Mouse (Mus musculus): ENCODE measurements around the gene Ank2. TPM values are rescaled to one million over a fixed set of nuclear protein-coding genes. Genes with fewer than 3 reads are reported as not detected.
A peak's percentile ranks its signal among the peaks of the same experiment; 100 is the strongest.
"Not testable (repeated sequence)": the region's sequence is repeated elsewhere in the genome, so short reads cannot be mapped to it uniquely, and the experiment has no call there.

Ank2 gene
- polyA plus RNA-seq, 1 experiment from 2014 or later = 32.2 TPM

GRCm38 (mm10) chr3:127513699-127514098 lies 14.5 kb upstream of the Ank2 start:
- Histone ChIP-seq H3K27me3 (replicated peaks; ENCODE audit: low read depth, poor library complexity, severe bottlenecking) (no peaks in the 10 kb centered on the region), H3K27ac (replicated peaks) (no peak overlapping the region), H3K36me3 (replicated peaks) (no peaks in the 10 kb centered on the region), H3K4me1 (no peaks in the 10 kb centered on the region), H3K4me3 (no peak overlapping the region), H3K9me3 (no peaks in the 10 kb centered on the region)
- WGBS = 81% methylated on average over 2 of the region's 2 CpGs
- DNase-seq (ENCODE audit: low spot score) = no peak

- DNase-seq (ENCODE audit: low spot score) = no peak
- H3K36me3 ChIP-seq (replicated peaks) = no peaks in the 10 kb centered on the region
- 76% methylated on average over 15 of the region's 15 CpGs for WGBS
These were observed 13.7 kb upstream of the Ank2 start for GRCm38 (mm10) chr3:127512794-127513335.

DNA sequence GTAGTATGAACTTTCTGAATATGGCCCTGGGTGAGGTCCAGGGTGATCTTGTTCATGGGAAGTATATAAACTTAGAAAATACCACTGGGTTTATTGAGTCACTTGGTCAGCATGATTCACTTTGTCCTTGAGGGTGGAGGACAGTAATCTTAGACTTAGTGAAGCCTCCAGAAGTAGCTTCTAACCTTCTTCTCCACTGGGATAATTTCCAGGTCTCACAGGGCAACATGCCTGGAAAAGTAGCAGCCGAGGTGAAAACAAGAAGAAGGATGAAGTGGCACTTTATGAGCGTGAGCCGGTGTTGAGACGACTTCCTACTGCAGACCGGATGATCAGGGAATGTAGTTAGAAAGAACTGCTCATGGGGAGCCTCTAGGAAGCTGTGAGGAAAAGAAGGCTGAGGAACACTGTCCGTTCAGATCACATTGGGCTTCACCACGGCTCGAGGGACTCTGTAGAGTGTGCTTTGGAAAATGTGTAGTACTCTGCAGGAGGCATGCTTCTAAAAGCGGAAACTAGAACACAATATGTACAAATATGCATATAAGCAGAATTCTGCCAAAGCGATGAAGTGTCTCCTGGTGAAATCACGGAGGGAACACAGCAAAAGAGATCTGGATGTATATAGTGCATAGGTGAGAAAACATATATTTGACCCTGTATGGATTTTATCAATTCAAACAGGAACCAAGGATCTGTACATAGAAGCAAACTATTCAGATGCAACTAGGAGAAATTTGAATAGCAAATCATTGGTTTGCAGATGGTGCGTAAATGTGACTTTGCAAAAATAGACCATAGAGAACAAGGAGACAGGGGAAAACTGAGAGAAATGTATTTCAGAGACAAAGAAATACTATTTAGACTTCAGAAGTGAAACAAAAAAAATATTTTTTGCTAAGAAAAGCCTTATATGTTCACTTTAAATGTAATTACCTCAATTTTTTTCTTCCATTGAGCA lies 12.9 kb upstream of the Ank2 start:
- WGBS = 87% methylated on average over 12 of the region's 12 CpGs
- Histone ChIP-seq H3K4me1 (no peaks in the 10 kb centered on the region), H3K27ac (replicated peaks) (no peak overlapping the region), H3K4me3 (no peak overlapping the region), H3K27me3 (replicated peaks; ENCODE audit: low read depth, poor library complexity, severe bottlenecking) (no peaks in the 10 kb centered on the region), H3K9me3 (no peaks in the 10 kb centered on the region), H3K36me3 (replicated peaks) (no peaks in the 10 kb centered on the region)
- DNase-seq (ENCODE audit: low spot score) = no peak

More at GRCm38 (mm10) chr3:127512794-127513335, 13.7 kb upstream of the Ank2 start:
- no peak overlapping the region for H3K4me3 ChIP-seq
- no peaks in the 10 kb centered on the region for H3K9me3 ChIP-seq
- H3K4me1 ChIP-seq = no peaks in the 10 kb centered on the region
- no peaks in the 10 kb centered on the region for H3K27me3 ChIP-seq (replicated peaks; ENCODE audit: low read depth, poor library complexity, severe bottlenecking)
- no peak overlapping the region for H3K27ac ChIP-seq (replicated peaks)

GRCm38 (mm10) chr3:127507878-127508783 lies 9.0 kb upstream of the Ank2 start:
- no peaks in the 10 kb centered on the region for H3K27me3 ChIP-seq (replicated peaks; ENCODE audit: low read depth, poor library complexity, severe bottlenecking)
- DNase-seq (ENCODE audit: low spot score) = no peak
- H3K9me3 ChIP-seq = no peaks in the 10 kb centered on the region
- no peaks in the 10 kb centered on the region for H3K4me1 ChIP-seq
- H3K36me3 ChIP-seq (replicated peaks) = no peaks in the 10 kb centered on the region
- no peak overlapping the region for H3K4me3 ChIP-seq
- WGBS = 84% methylated on average over 15 of the region's 15 CpGs
- H3K27ac ChIP-seq (replicated peaks) = no peak overlapping the region

DNA sequence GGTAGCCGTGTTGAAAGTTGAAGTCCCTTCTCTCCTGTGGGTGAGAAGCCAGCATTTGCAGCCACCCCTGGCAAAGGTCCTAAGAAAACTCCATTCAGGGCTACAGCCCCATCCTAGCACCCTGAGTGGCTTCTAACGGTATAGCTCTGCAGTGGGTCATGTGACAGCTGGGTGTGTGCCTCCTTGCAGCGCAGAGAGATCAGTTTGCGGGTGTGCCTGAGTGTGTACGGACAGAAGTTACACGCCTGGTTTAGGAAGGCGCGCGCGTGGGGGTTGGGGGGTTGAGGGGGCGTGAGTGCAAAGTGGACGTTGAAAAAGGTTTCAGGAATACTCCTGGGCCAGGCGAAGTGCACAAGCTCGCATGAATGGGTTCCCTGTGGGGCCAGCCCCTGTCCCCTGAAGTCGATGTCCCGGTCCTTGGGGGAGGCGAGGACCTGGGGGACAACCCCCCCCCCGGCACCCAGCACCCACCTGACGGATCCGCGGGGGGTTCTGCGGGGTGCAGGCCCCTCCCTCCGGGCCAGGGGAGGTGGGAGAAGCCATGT lies 881 bp downstream of the Ank2 start:
- Histone ChIP-seq H3K27ac (replicated peaks) (peak overlapping the region; percentile 75), H3K4me1 (peaks cover 16% of the 10 kb centered on the region), H3K4me3 (peak overlapping the region; percentile 74), H3K27me3 (replicated peaks; ENCODE audit: low read depth, poor library complexity, severe bottlenecking) (peaks cover 44% of the 10 kb centered on the region), H3K36me3 (replicated peaks) (no peaks in the 10 kb centered on the region), H3K9me3 (no peaks in the 10 kb centered on the region)
- peak; percentile 28 for DNase-seq (ENCODE audit: low spot score)
- 3% methylated on average over 23 of the region's 23 CpGs for WGBS

DNA sequence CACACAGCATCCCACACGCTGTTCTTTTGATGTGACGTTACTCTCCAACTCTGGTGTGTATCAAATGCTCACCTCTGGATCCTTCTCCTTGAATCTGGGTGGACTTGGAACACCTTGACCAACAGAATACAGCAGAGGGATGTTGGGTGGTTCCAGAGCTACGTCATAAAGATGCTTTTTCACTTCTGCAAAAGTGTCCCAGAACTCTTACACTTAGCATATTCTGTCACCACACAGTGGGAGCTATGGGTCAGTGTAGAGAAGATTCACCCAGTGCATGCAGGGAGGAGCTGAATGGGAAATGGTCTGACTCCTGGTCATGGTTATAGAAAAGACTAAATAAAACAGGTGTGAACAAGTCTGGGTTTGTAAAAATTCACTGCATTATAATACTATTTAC lies 6.5 kb downstream of the Ank2 start:
- 90% methylated on average over 3 of the region's 3 CpGs for WGBS

GRCm38 (mm10) chr3:127487302-127487701 lies 11.8 kb downstream of the Ank2 start:
- WGBS = 85% methylated on average over 7 of the region's 7 CpGs

More for the DNA sequence above, 6.5 kb downstream of the Ank2 start:
- Histone ChIP-seq H3K27me3 (replicated peaks; ENCODE audit: low read depth, poor library complexity, severe bottlenecking) (peaks cover 7% of the 10 kb centered on the region), H3K4me1 (no peaks in the 10 kb centered on the region), H3K4me3 (no peak overlapping the region), H3K9me3 (no peaks in the 10 kb centered on the region), H3K36me3 (replicated peaks) (no peaks in the 10 kb centered on the region), H3K27ac (replicated peaks) (no peak overlapping the region)
- no peak for DNase-seq (ENCODE audit: low spot score)

DNA sequence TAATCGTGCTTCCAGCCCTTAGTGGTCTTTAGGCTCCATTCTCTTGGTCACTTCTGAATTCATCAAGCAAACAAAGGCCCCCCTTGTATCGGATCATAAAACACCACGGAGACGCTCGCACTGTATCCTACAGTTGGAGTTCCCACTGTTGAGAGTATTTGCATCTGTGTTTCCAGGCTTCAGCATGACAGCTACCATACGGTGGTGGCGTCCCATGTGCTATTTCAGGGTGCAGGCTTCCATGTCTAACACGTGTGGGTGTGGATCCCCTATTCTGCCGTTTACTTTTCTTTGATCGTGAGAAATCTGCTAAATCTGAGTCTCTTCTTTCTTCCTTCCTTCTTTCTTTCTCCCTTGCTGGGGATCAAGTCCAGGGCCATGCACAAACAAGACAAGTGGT lies 14.0 kb downstream of the Ank2 start:
- no peak for DNase-seq (ENCODE audit: low spot score)
- Histone ChIP-seq H3K27me3 (replicated peaks; ENCODE audit: low read depth, poor library complexity, severe bottlenecking) (no peaks in the 10 kb centered on the region), H3K9me3 (no peaks in the 10 kb centered on the region), H3K4me3 (no peak overlapping the region), H3K27ac (replicated peaks) (no peak overlapping the region), H3K36me3 (replicated peaks) (no peaks in the 10 kb centered on the region), H3K4me1 (no peaks in the 10 kb centered on the region)
- 79% methylated on average over 10 of the region's 10 CpGs for WGBS

More at GRCm38 (mm10) chr3:127487302-127487701, 11.8 kb downstream of the Ank2 start:
- Histone ChIP-seq H3K9me3 (no peaks in the 10 kb centered on the region), H3K4me1 (no peaks in the 10 kb centered on the region), H3K4me3 (no peak overlapping the region), H3K27ac (replicated peaks) (no peak overlapping the region), H3K27me3 (replicated peaks; ENCODE audit: low read depth, poor library complexity, severe bottlenecking) (no peaks in the 10 kb centered on the region), H3K36me3 (replicated peaks) (no peaks in the 10 kb centered on the region)
- no peak for DNase-seq (ENCODE audit: low spot score)

DNA sequence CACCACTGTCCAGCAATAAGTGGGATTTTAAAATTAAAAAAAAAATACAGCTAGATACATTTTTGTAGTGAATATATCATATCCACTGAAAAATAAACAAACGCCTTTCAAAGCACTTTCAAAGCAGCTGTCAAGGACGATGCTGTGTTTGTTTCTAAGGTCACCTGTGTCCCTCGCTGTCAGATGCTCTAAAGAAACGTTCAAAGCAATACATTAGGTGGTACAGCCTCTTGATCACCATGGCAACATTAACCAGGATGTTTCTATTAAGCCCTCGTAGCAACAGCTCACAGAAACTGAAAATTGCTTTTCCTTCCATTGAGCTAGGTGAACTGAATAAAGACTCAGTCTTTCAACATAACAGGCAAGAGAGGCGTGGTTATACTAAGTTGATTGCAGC lies 17.5 kb downstream of the Ank2 start:
- Histone ChIP-seq H3K27ac (replicated peaks) (no peak overlapping the region), H3K4me1 (no peaks in the 10 kb centered on the region), H3K36me3 (replicated peaks) (no peaks in the 10 kb centered on the region), H3K27me3 (replicated peaks; ENCODE audit: low read depth, poor library complexity, severe bottlenecking) (no peaks in the 10 kb centered on the region), H3K9me3 (no peaks in the 10 kb centered on the region), H3K4me3 (no peak overlapping the region)
- 80% methylated on average over 6 of the region's 6 CpGs for WGBS
- DNase-seq (ENCODE audit: low spot score) = no peak

GRCm38 (mm10) chr3:127480369-127480768 lies 18.8 kb downstream of the Ank2 start:
- H3K36me3 ChIP-seq (replicated peaks); H3K4me3 ChIP-seq; DNase-seq (ENCODE audit: low spot score); H3K27me3 ChIP-seq (replicated peaks; ENCODE audit: low read depth, poor library complexity, severe bottlenecking); H3K4me1 ChIP-seq; H3K9me3 ChIP-seq; H3K27ac ChIP-seq (replicated peaks): not testable (repeated sequence)
- 86% methylated on average over 5 of the region's 5 CpGs for WGBS

- DNase-seq (ENCODE audit: low spot score) = no peak
These were observed 25.0 kb downstream of the Ank2 start for GRCm38 (mm10) chr3:127474115-127474514.

GRCm38 (mm10) chr3:127469164-127469752 lies 29.9 kb downstream of the Ank2 start:
- H3K27ac ChIP-seq (replicated peaks) = no peak overlapping the region
- H3K36me3 ChIP-seq (replicated peaks) = no peaks in the 10 kb centered on the region
- peaks cover 5% of the 10 kb centered on the region for H3K27me3 ChIP-seq (replicated peaks; ENCODE audit: low read depth, poor library complexity, severe bottlenecking)
- no peak for DNase-seq (ENCODE audit: low spot score)
- WGBS = 74% methylated on average over 4 of the region's 4 CpGs
- no peaks in the 10 kb centered on the region for H3K4me1 ChIP-seq
- H3K4me3 ChIP-seq = no peak overlapping the region
- H3K9me3 ChIP-seq = no peaks in the 10 kb centered on the region

More at GRCm38 (mm10) chr3:127474115-127474514, 25.0 kb downstream of the Ank2 start:
- Histone ChIP-seq H3K36me3 (replicated peaks) (no peaks in the 10 kb centered on the region), H3K27me3 (replicated peaks; ENCODE audit: low read depth, poor library complexity, severe bottlenecking) (no peaks in the 10 kb centered on the region), H3K4me3 (no peak overlapping the region), H3K27ac (replicated peaks) (no peak overlapping the region), H3K9me3 (no peaks in the 10 kb centered on the region), H3K4me1 (no peaks in the 10 kb centered on the region)
- WGBS = 82% methylated on average over 6 of the region's 6 CpGs
